Mouse (Mus musculus) heart, postnatal 0 days (tissue): ENCODE measurements at regions not wholly inside any gene's neighbourhood (a gene's known extent, or its start where the extent isn't known, plus 50 kb on each side); places are given as distances from the start of the nearest gene placed in this dataset.

Source experiments
- ATAC-seq: fragments of 200-750 bp; cut with Nextera tagmentation; 2 replicates; pipeline ENCODE4 v1.8.0; 2017; ENCODE audit warnings: low read depth, moderate number of reproducible peaks, moderate library complexity; ENCODE audit not compliant: insufficient read depth
- DNase-seq: peaks from one replicate; pipeline ENCODE4 v3.0.0-alpha.2; 2016; ENCODE audit warnings: low spot score
- H3K27ac ChIP-seq: fragments of 300-500 bp; sonication (generic); 2 replicates; pipeline ENCODE4 v1.5.1; 2014; ENCODE audit warnings: low read depth, mild to moderate bottlenecking
- H3K27me3 ChIP-seq: fragments of 300-500 bp; sonication (generic); 2 replicates; pipeline ENCODE4 v1.6.1; 2014; ENCODE audit warnings: low read length, mixed read lengths; ENCODE audit not compliant: control insufficient read depth, insufficient read depth
- H3K36me3 ChIP-seq: fragments of 300-500 bp; sonication (generic); replicated peaks from 2 replicates; pipeline ENCODE4 v1.6.1; 2014; ENCODE audit warnings: low read length, mixed read lengths; ENCODE audit not compliant: control insufficient read depth, insufficient read depth
- H3K4me1 ChIP-seq: fragments of 300-500 bp; sonication (generic); 2 replicates; pipeline ENCODE4 v1.6.1; 2014; ENCODE audit warnings: antibody characterized with exemption; ENCODE audit not compliant: control insufficient read depth, insufficient read depth
- H3K4me2 ChIP-seq: fragments of 300-500 bp; sonication (generic); 2 replicates; pipeline ENCODE4 v1.6.1; 2014; ENCODE audit warnings: low read depth, mild to moderate bottlenecking, low read length, moderate library complexity
- H3K4me3 ChIP-seq: fragments of 300-500 bp; sonication (generic); 2 replicates; pipeline ENCODE4 v1.5.1; 2014; ENCODE audit warnings: low read depth, low read length
- H3K9ac ChIP-seq: fragments of 300-500 bp; sonication (generic); replicated peaks from 2 replicates; pipeline ENCODE4 v1.6.1; 2014; ENCODE audit warnings: low read depth, low read length, mixed read lengths
- H3K9me3 ChIP-seq: fragments of 300-500 bp; sonication (generic); replicated peaks from 2 replicates; pipeline ENCODE4 v1.6.1; 2016; ENCODE audit warnings: low read length; ENCODE audit not compliant: control insufficient read depth
- CTCF ChIP-seq: IDR thresholded peaks from 2 replicates; pipeline ENCODE4 v1.5.1; 2016; ENCODE audit warnings: antibody characterized with exemption, control low read depth, low read depth
- EP300 ChIP-seq: IDR thresholded peaks from 2 replicates; pipeline ENCODE4 v1.6.1; 2016; ENCODE audit warnings: antibody characterized with exemption, low read depth
- WGBS: fragments of 180-500 bp; shearing (Covaris S2); extraction: QIAGEN DNeasy Blood & Tissue Kit; methylation state at CpG from one replicate; pipeline ENCODE4 v1.1.7; 2014; 5-methylcytosine and 5-hydroxymethylcytosine counted together

DNA sequence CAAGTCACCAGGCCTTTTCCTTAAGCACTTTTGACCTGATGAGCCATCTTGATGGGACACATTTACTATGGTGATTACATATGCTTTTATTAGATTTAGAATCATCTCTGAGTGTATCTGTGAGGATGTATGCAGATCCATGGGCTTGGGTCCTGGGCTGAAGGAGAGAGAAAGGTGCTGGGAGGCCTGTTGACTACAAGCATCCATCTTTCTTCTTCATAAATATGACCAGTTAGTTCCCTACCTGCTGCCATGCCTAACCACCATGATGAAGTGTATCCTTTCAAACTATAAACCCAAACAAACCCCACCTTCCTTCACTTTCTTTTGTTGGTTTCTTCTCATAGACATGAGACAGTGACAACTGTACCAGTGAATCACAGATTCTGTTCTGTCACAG lies 492.2 kb upstream of the Klf4 start:
- no peak overlapping the region for H3K9ac ChIP-seq
- H3K4me3 ChIP-seq = no peak overlapping the region
- no peaks in the 10 kb centered on the region for H3K4me1 ChIP-seq
- H3K27me3 ChIP-seq = no peaks in the 10 kb centered on the region
- no peak overlapping the region for H3K4me2 ChIP-seq
- H3K27ac ChIP-seq = no peak overlapping the region
- no peak for ATAC-seq
- no peak for DNase-seq
- TF ChIP-seq EP300 (no peak), CTCF (no peak)
- no peaks in the 10 kb centered on the region for H3K36me3 ChIP-seq
- H3K9me3 ChIP-seq = no peaks in the 10 kb centered on the region

DNA sequence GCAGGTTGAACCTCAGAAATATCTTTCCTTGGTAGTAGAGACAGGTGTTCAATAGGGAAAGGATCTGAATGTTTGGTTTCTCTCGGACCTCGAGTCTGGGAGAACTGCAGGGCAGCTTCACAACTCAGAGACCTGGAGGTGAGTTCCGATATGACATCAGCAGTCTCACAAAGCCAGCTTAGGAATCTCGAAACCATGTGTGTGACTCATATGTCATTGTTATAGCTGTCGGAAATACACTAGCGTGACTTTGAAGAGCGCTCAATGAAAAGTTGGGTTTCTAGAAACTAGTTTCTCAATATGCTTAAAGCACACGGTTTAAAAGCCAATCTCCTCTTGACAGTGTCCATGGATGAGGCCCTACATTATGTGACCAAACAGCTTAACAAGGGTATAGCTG lies 485.9 kb upstream of the Klf4 start:
- H3K27me3 ChIP-seq = no peaks in the 10 kb centered on the region
- H3K9ac ChIP-seq = no peak overlapping the region
- no peaks in the 10 kb centered on the region for H3K36me3 ChIP-seq
- H3K4me2 ChIP-seq = no peak overlapping the region
- DNase-seq = no peak
- no peaks in the 10 kb centered on the region for H3K4me1 ChIP-seq
- no peak for ATAC-seq
- no peak overlapping the region for H3K4me3 ChIP-seq
- WGBS = 81% methylated on average over 8 of the region's 8 CpGs
- H3K27ac ChIP-seq = no peak overlapping the region
- TF ChIP-seq EP300 = no peak
- TF ChIP-seq CTCF = no peak
- H3K9me3 ChIP-seq = no peaks in the 10 kb centered on the region

DNA sequence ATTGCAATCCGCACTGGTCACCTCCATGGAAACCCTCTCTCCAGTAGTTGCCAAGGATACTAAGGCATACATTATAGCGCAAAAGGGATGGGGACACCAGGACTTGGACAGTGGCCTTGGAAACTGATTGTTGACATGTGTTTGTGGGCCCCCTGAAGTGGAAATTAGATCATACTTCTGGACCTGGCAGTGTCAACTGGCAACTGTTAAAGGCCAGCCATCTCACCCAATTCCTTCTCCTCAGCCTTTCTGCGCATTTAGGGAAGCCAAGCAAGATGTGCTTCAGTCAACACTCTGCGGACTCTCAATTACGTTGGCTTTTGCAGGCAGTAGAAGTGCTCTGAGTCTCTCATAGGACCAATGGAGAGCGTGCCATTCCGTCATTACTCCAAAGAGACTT lies 483.2 kb upstream of the Klf4 start:
- WGBS = 91% methylated on average over 7 of the region's 7 CpGs
- Histone ChIP-seq H3K4me1 (no peaks in the 10 kb centered on the region), H3K9ac (no peak overlapping the region), H3K27ac (no peak overlapping the region), H3K36me3 (no peaks in the 10 kb centered on the region), H3K27me3 (no peaks in the 10 kb centered on the region), H3K4me2 (no peak overlapping the region), H3K4me3 (no peak overlapping the region), H3K9me3 (no peaks in the 10 kb centered on the region)
- TF ChIP-seq EP300 = no peak
- no peak for TF ChIP-seq CTCF
- DNase-seq (no peak), ATAC-seq (no peak)

DNA sequence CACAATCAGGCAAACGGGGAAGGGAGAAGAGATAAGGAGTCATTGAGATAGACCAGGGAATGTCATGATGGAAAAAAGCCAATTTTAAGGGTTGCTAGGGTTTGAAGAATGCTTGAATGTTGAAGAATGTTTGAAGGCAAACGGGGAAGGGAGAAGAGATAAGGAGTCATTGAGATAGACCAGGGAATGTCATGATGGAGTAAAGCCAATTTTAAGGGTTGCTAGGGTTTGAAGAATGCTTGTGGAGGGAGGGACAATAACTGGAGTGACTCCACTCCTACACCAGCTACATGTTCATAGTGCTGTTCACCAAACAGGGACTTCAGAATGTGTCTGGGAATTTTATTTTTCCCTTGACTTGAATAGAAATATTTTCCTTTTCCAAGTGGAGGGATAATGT lies 476.0 kb upstream of the Klf4 start:
- DNase-seq (peak; percentile 60), ATAC-seq (peak; percentile 60)
- Histone ChIP-seq H3K27me3 (no peaks in the 10 kb centered on the region), H3K4me1 (peaks cover 13% of the 10 kb centered on the region), H3K9me3 (no peaks in the 10 kb centered on the region), H3K4me2 (no peak overlapping the region), H3K36me3 (no peaks in the 10 kb centered on the region), H3K9ac (no peak overlapping the region), H3K4me3 (no peak overlapping the region), H3K27ac (no peak overlapping the region)
- WGBS = 4% methylated on average over 2 of the region's 2 CpGs
- no peak for TF ChIP-seq EP300
- TF ChIP-seq CTCF = no peak

DNA sequence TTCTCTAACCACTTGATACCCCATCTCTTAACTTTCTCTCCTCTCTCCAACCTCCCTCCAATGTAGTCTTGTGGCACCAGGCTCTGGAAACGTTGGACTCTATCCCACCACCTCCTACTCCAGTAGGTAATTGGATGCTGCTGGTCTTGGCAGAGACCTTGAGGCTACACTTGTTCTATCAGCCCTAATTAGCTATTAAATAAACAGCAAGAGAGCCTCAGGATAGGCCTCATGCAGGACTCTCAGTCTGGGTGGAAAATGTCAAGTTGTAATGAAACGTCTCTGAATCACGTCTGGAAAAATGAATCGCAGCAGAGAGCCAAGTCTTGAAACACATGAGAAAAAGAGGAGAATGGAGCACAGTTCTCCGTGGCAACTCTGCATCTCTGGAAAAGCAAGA lies 472.0 kb upstream of the Klf4 start:
- Histone ChIP-seq H3K4me2 (no peak overlapping the region), H3K27ac (no peak overlapping the region), H3K27me3 (no peaks in the 10 kb centered on the region), H3K4me3 (no peak overlapping the region), H3K9ac (no peak overlapping the region), H3K9me3 (no peaks in the 10 kb centered on the region), H3K36me3 (no peaks in the 10 kb centered on the region), H3K4me1 (peaks cover 33% of the 10 kb centered on the region)
- WGBS = 76% methylated on average over 5 of the region's 5 CpGs
- no peak for TF ChIP-seq CTCF
- no peak for TF ChIP-seq EP300
- no peak for ATAC-seq
- no peak for DNase-seq

DNA sequence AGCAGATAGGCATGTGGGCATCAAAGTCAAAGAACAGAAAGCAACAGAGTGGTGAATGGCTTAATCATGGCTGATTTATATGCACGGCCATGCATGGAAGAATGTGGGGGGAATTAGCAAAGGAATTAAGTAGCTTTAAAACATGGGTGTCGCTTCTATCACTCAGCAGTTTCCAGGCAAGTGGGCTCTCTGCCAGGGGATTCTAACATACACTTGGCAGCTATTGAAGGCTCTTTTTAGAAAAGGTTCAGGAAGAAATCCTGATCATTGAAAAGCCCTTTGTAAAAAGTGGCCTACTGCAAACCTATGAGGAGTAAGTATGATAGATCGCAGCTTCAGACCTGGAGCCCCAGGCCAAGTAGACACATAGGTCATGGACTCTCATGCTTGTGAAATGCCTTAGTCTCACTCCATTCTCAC lies 469.1 kb upstream of the Klf4 start:
- DNase-seq (peak; percentile 49), ATAC-seq (peak; percentile 66)
- H3K4me1 ChIP-seq = peaks cover 28% of the 10 kb centered on the region
- H3K9me3 ChIP-seq = no peaks in the 10 kb centered on the region
- WGBS = 19% methylated on average over 3 of the region's 3 CpGs
- H3K4me3 ChIP-seq = no peak overlapping the region
- TF ChIP-seq EP300 (no peak), CTCF (no peak)
- no peaks in the 10 kb centered on the region for H3K27me3 ChIP-seq
- H3K27ac ChIP-seq = peak overlapping the region; percentile 76
- H3K9ac ChIP-seq = no peak overlapping the region
- no peak overlapping the region for H3K4me2 ChIP-seq
- no peaks in the 10 kb centered on the region for H3K36me3 ChIP-seq
